Mouse (Mus musculus): ENCODE measurements at regions not wholly inside any gene's neighbourhood (a gene's known extent, or its start where the extent isn't known, plus 50 kb on each side); places are given as distances from the start of the nearest gene placed in this dataset.

GRCm38 (mm10) chr16:77401185-77401943, 200.5 kb downstream of the Gm11146 start:
- no peak for DNase-seq (ENCODE audit: low spot score in 2 of 2)

- peak; percentile 39 to 74 for DNase-seq (ENCODE audit: low spot score in 2 of 2)
These were observed 201.5 kb downstream of the Gm11146 start for GRCm38 (mm10) chr16:77400276-77400891.

- DNase-seq (ENCODE audit: low spot score in 2 of 2) = no peak
These were observed 202.0 kb downstream of the Gm11146 start for GRCm38 (mm10) chr16:77399846-77400275.

- no peak for DNase-seq (ENCODE audit: low spot score in 2 of 2)
These were observed 207.7 kb downstream of the Gm11146 start for GRCm38 (mm10) chr16:77394054-77394716.

GRCm38 (mm10) chr16:77393470-77393869, 208.4 kb downstream of the Gm11146 start:
- no peak for DNase-seq (ENCODE audit: low spot score in 2 of 2)

- no peak for DNase-seq (ENCODE audit: low spot score in 2 of 2)
These were observed 209.7 kb downstream of the Gm11146 start for GRCm38 (mm10) chr16:77392205-77392604.

- DNase-seq (ENCODE audit: low spot score in 2 of 2) = no peak
These were observed 217.7 kb downstream of the Gm11146 start for GRCm38 (mm10) chr16:77384021-77384729.

- DNase-seq (ENCODE audit: low spot score in 2 of 2) = no peak
These were observed 219.1 kb downstream of the Gm11146 start for GRCm38 (mm10) chr16:77382790-77383189.

GRCm38 (mm10) chr16:77372768-77373167, 229.1 kb downstream of the Gm11146 start:
- no peak for DNase-seq (ENCODE audit: low spot score in 2 of 2)

- DNase-seq (ENCODE audit: low spot score in 2 of 2) = no peak
These were observed 232.1 kb downstream of the Gm11146 start for GRCm38 (mm10) chr16:77369810-77370209.

GRCm38 (mm10) chr16:77365254-77365653, 236.6 kb downstream of the Gm11146 start:
- DNase-seq (ENCODE audit: low spot score in 2 of 2) = no peak

- no peak for DNase-seq (ENCODE audit: low spot score in 2 of 2)
These were observed 237.5 kb downstream of the Gm11146 start for GRCm38 (mm10) chr16:77364439-77364838.

- no peak for DNase-seq (ENCODE audit: low spot score in 2 of 2)
These were observed 242.7 kb downstream of the Gm11146 start for GRCm38 (mm10) chr16:77359190-77359589.

GRCm38 (mm10) chr16:77355260-77355659, 246.6 kb downstream of the Gm11146 start:
- no peak for DNase-seq (ENCODE audit: low spot score in 2 of 2)

GRCm38 (mm10) chr16:77354201-77354712, 247.6 kb downstream of the Gm11146 start:
- no peak for DNase-seq (ENCODE audit: low spot score in 2 of 2)

GRCm38 (mm10) chr16:77346128-77346527, 255.8 kb downstream of the Gm11146 start:
- no peak for DNase-seq (ENCODE audit: low spot score in 2 of 2)

GRCm38 (mm10) chr16:77332285-77332684, 269.6 kb downstream of the Gm11146 start:
- no peak for DNase-seq (ENCODE audit: low spot score in 2 of 2)

GRCm38 (mm10) chr16:77330996-77331395, 270.9 kb downstream of the Gm11146 start:
- peak in 1 of 2 experiments; percentile 39 for DNase-seq (ENCODE audit: low spot score in 2 of 2)

GRCm38 (mm10) chr16:77329711-77330530, 272.0 kb downstream of the Gm11146 start:
- DNase-seq (ENCODE audit: low spot score in 2 of 2) = no peak

- peak in 1 of 2 experiments; percentile 56 for DNase-seq (ENCODE audit: low spot score in 2 of 2)
These were observed 272.7 kb downstream of the Gm11146 start for GRCm38 (mm10) chr16:77329160-77329691.

All from layer of hippocampus, adult 18-20 months (tissue).